Mouse (Mus musculus): ENCODE measurements around the gene Cby3. TPM values are rescaled to one million over a fixed set of nuclear protein-coding genes. Genes with fewer than 3 reads are reported as not detected.

The Cby3 gene
- polyA plus RNA-seq, 2 experiments = 0.16 to 0.47 TPM

GRCm38 (mm10) chr11:50389616-50390015 is 35.4 kb downstream of the Cby3 start:
- WGBS = 61% methylated on average over 5 of the region's 5 CpGs
- Histone ChIP-seq H3K4me2 (replicated peaks; ENCODE audit: low read depth, low read length, severe bottlenecking) (no peak overlapping the region), H3K4me3 (replicated peaks; ENCODE audit: low read length) (no peak overlapping the region), H3K9ac (ENCODE audit: low read depth, low read length, severe bottlenecking) (no peak overlapping the region), H3K36me3 (ENCODE audit: control insufficient read depth, insufficient read depth, low read length) (peaks cover 73% of the 10 kb centered on the region), H3K4me1 (ENCODE audit: control insufficient read depth, insufficient read depth, low read length) (no peaks in the 10 kb centered on the region), H3K27ac (replicated peaks; ENCODE audit: low read depth, low read length) (no peak overlapping the region), H3K27me3 (ENCODE audit: control insufficient read depth, insufficient read depth, low read length) (no peaks in the 10 kb centered on the region), H3K9me3 (ENCODE audit: control insufficient read depth, low read length) (no peaks in the 10 kb centered on the region)
- TF ChIP-seq POLR2A (IDR thresholded peaks at IDR 0.05; ENCODE audit: borderline replicate concordance, extremely low read depth, insufficient read depth, insufficient read length) = no peak
- ATAC-seq (ENCODE audit: low FRiP score, low read depth) = no peak
- DNase-seq (ENCODE audit: low spot score) = no peak

DNA sequence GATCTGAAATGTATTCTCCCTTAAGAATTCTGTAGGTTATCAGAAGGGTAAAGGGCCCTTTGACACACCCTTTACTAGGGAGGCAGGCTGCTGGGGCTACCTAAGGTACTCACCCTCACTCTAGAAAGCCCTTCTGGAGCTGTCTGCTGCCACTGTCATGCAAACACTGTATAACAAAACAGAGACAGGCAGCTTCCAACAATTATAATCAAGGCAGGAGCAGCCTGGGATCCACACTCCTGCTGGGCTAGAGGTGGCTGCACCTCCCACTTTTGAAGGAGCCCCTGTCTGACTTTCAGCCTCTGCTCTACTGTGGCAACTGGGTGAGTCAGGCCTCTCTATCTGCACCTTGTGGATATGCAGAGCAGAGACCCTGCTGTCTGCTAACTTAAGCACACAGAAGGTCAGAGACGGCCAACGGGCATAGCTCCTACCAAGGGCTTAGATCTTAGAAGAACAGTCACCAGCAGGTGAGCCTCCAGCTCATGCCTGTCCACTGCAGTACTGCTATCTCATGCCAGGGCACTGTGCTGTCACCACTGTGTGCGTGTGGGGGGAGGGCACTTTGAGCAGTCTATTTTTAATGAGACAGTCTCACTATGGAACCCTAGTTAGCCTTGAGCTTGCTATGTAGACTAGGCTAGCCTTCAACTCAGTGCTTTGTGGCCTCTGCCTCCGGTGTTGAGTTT is 37.2 kb downstream of the Cby3 start:
- WGBS = 84% methylated on average over 4 of the region's 4 CpGs
- H3K27me3 ChIP-seq (ENCODE audit: control insufficient read depth, insufficient read depth, low read length) = no peaks in the 10 kb centered on the region
- no peaks in the 10 kb centered on the region for H3K4me1 ChIP-seq (ENCODE audit: control insufficient read depth, insufficient read depth, low read length)
- no peak overlapping the region for H3K4me2 ChIP-seq (replicated peaks; ENCODE audit: low read depth, low read length, severe bottlenecking)
- no peak overlapping the region for H3K9ac ChIP-seq (ENCODE audit: low read depth, low read length, severe bottlenecking)
- DNase-seq (ENCODE audit: low spot score) (no peak), ATAC-seq (ENCODE audit: low FRiP score, low read depth) (no peak)
- no peak overlapping the region for H3K27ac ChIP-seq (replicated peaks; ENCODE audit: low read depth, low read length)
- peaks cover 71% of the 10 kb centered on the region for H3K36me3 ChIP-seq (ENCODE audit: control insufficient read depth, insufficient read depth, low read length)
- TF ChIP-seq POLR2A (IDR thresholded peaks at IDR 0.05; ENCODE audit: borderline replicate concordance, extremely low read depth, insufficient read depth, insufficient read length) = no peak
- no peak overlapping the region for H3K4me3 ChIP-seq (replicated peaks; ENCODE audit: low read length)
- H3K9me3 ChIP-seq (ENCODE audit: control insufficient read depth, low read length) = no peaks in the 10 kb centered on the region

DNA sequence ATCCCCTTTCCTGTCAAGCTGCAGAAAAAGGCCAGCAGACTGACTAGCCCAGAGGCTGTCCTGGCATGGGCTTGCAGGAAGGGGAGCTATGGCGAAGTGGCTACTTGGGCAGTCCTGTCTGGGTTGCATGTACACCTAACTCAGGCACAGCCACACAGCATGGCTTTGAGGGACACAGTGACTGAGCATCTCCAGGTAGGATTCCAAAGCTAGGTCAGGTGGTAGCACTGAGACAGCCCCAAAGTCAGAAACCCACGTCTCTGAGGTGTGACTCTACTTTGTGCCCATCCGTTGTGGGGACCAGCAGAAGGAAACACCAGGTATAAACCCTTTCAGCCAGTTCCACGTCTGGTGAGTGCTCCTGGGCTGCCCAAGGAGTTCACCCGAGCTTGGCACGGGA is 39.0 kb downstream of the Cby3 start:
- Histone ChIP-seq H3K36me3 (ENCODE audit: control insufficient read depth, insufficient read depth, low read length) (peaks cover 66% of the 10 kb centered on the region), H3K4me1 (ENCODE audit: control insufficient read depth, insufficient read depth, low read length) (no peaks in the 10 kb centered on the region), H3K27ac (replicated peaks; ENCODE audit: low read depth, low read length) (no peak overlapping the region), H3K27me3 (ENCODE audit: control insufficient read depth, insufficient read depth, low read length) (no peaks in the 10 kb centered on the region), H3K4me2 (replicated peaks; ENCODE audit: low read depth, low read length, severe bottlenecking) (no peak overlapping the region), H3K4me3 (replicated peaks; ENCODE audit: low read length) (no peak overlapping the region), H3K9ac (ENCODE audit: low read depth, low read length, severe bottlenecking) (no peak overlapping the region), H3K9me3 (ENCODE audit: control insufficient read depth, low read length) (no peaks in the 10 kb centered on the region)
- ATAC-seq (ENCODE audit: low FRiP score, low read depth) = no peak
- 86% methylated on average over 6 of the region's 6 CpGs for WGBS
- DNase-seq (ENCODE audit: low spot score) = no peak
- TF ChIP-seq POLR2A (IDR thresholded peaks at IDR 0.05; ENCODE audit: borderline replicate concordance, extremely low read depth, insufficient read depth, insufficient read length) = no peak

- H3K27me3 ChIP-seq (ENCODE audit: control insufficient read depth, insufficient read depth, low read length) = no peaks in the 10 kb centered on the region
- no peak overlapping the region for H3K9ac ChIP-seq (ENCODE audit: low read depth, low read length, severe bottlenecking)
- H3K4me1 ChIP-seq (ENCODE audit: control insufficient read depth, insufficient read depth, low read length) = no peaks in the 10 kb centered on the region
- WGBS = 85% methylated on average over 7 of the region's 7 CpGs
- DNase-seq (ENCODE audit: low spot score) (no peak), ATAC-seq (ENCODE audit: low FRiP score, low read depth) (no peak)
- no peak overlapping the region for H3K4me2 ChIP-seq (replicated peaks; ENCODE audit: low read depth, low read length, severe bottlenecking)
- no peak overlapping the region for H3K4me3 ChIP-seq (replicated peaks; ENCODE audit: low read length)
- H3K36me3 ChIP-seq (ENCODE audit: control insufficient read depth, insufficient read depth, low read length) = peaks cover 67% of the 10 kb centered on the region
- TF ChIP-seq POLR2A (IDR thresholded peaks at IDR 0.05; ENCODE audit: borderline replicate concordance, extremely low read depth, insufficient read depth, insufficient read length) = no peak
- no peak overlapping the region for H3K27ac ChIP-seq (replicated peaks; ENCODE audit: low read depth, low read length)
- no peaks in the 10 kb centered on the region for H3K9me3 ChIP-seq (ENCODE audit: control insufficient read depth, low read length)
Observed at GRCm38 (mm10) chr11:50394731-50395130, 40.5 kb downstream of the Cby3 start.

DNA sequence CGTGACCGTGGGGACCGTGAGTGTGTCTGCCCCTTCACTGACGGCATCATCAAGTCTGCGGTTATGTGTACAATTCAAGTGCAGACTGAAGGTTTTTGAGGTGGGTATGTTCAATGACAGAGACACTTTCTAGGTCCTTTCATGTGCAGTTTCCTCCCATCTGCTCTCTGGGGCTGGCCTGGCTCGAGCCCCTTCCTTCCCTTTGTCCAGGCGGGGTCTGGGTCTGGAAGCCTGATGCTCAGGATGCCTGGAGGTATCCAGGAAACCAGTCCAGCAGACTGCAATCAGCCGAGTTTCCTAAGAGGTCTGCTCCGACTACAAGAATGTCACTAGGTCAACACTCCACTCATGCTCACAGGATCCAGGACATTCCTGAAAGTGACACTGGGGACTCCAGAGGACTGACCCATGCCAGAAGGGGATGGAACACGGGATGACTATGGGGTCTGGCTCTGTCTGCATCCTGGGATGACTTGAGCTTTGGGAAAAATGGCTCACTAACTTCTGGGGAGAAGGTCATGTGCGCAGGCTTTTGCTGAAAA is 42.6 kb downstream of the Cby3 start:
- WGBS = 89% methylated on average over 11 of the region's 11 CpGs
- no peak for DNase-seq (ENCODE audit: low spot score)
- Histone ChIP-seq H3K4me1 (ENCODE audit: control insufficient read depth, insufficient read depth, low read length) (no peaks in the 10 kb centered on the region), H3K27ac (replicated peaks; ENCODE audit: low read depth, low read length) (no peak overlapping the region), H3K4me2 (replicated peaks; ENCODE audit: low read depth, low read length, severe bottlenecking) (no peak overlapping the region), H3K4me3 (replicated peaks; ENCODE audit: low read length) (no peak overlapping the region), H3K27me3 (ENCODE audit: control insufficient read depth, insufficient read depth, low read length) (no peaks in the 10 kb centered on the region), H3K36me3 (ENCODE audit: control insufficient read depth, insufficient read depth, low read length) (peaks cover 68% of the 10 kb centered on the region), H3K9ac (ENCODE audit: low read depth, low read length, severe bottlenecking) (no peak overlapping the region), H3K9me3 (ENCODE audit: control insufficient read depth, low read length) (no peaks in the 10 kb centered on the region)
- no peak for TF ChIP-seq POLR2A (IDR thresholded peaks at IDR 0.05; ENCODE audit: borderline replicate concordance, extremely low read depth, insufficient read depth, insufficient read length)
- ATAC-seq (ENCODE audit: low FRiP score, low read depth) = no peak
